Mouse (Mus musculus) heart, embryonic 10.5 days (tissue): ENCODE data around the gene Twf1. TPM values are rescaled to one million over a fixed set of nuclear protein-coding genes. Genes with fewer than 3 reads are reported as not detected.

ENCODE experiments used
- DNase-seq: peaks from one replicate; pipeline ENCODE4 v3.0.0-alpha.2; 2017; ENCODE audit warnings: low spot score
- H3K27ac ChIP-seq: fragments of 300-500 bp; sonication (generic); 2 replicates; pipeline ENCODE4 v1.5.1; 2016; ENCODE audit warnings: mild to moderate bottlenecking
- H3K27me3 ChIP-seq: fragments of 300-500 bp; sonication (generic); 2 replicates; pipeline ENCODE4 v1.6.1; 2016; ENCODE audit warnings: mild to moderate bottlenecking; ENCODE audit not compliant: poor library complexity, insufficient read depth, severe bottlenecking
- H3K36me3 ChIP-seq: fragments of 300-500 bp; sonication (generic); 2 replicates; pipeline ENCODE4 v1.6.1; 2016; ENCODE audit warnings: mild to moderate bottlenecking, moderate library complexity
- H3K4me1 ChIP-seq: fragments of 300-500 bp; sonication (generic); 2 replicates; pipeline ENCODE4 v1.6.1; 2016; ENCODE audit warnings: mild to moderate bottlenecking
- H3K4me3 ChIP-seq: fragments of 300-500 bp; sonication (generic); 2 replicates; pipeline ENCODE4 v1.5.1; 2016; ENCODE audit warnings: mild to moderate bottlenecking, moderate library complexity
- H3K9me3 ChIP-seq: fragments of 300-500 bp; sonication (generic); 2 replicates; pipeline ENCODE4 v1.6.1; 2016; ENCODE audit warnings: mild to moderate bottlenecking, moderate library complexity
- WGBS: fragments of 180-500 bp; shearing (Covaris S2); methylation state at CpG from one replicate; pipeline ENCODE4 v1.1.7; 2016; 5-methylcytosine and 5-hydroxymethylcytosine counted together
- polyA plus RNA-seq: library from polyadenylated mRNA; unstranded; fragments of >200 nt; fragmentation: Nextera tagmentation; extraction: Ambion mirVana; gene quantifications from 2 replicates; pipeline ENCODE4 v1.2.1, GENCODE M21; 2016

The Twf1 gene
- polyA plus RNA-seq, result 57.1 and 61.5 TPM in 2 replicates

- peak within 1 kb of the TSS; percentile 96 for H3K27ac ChIP-seq
- H3K4me1 ChIP-seq, result peaks cover 4% of the 10 kb centered on the region; the same call in 1 of the 2 replicates
- no peaks in the 10 kb centered on the region for H3K27me3 ChIP-seq
- H3K36me3 ChIP-seq, result peaks cover 24% of the 10 kb centered on the region
- WGBS, result under 1% methylated on average over 69 of the region's 70 CpGs
- H3K4me3 ChIP-seq, result peak within 1 kb of the TSS; percentile 98
- H3K9me3 ChIP-seq, result no peaks in the 10 kb centered on the region
- peak; percentile 98 for DNase-seq
These were observed at the start of gene Twf1 for GRCm38 (mm10) chr15:94589219-94590075. Gene Twf1 (minus strand): TSS chr15:94589889.

DNA sequence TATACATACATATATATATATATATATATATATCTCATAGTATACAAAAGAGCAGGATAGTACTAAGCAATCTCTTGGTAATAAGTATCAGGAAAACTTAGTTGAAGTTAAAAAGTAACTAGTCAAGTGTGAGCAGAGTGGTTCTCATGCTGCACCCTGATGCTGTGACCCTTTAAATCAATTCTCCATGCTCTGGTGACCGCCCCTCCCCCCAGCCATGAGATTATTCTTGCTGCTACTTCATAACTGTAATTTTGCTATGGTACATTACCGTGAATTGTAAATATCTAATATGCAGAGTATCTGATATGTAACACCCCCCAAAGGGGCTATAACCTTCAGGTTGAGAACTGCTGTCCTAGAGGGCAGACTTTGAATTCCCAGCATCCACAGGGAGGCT lies 49.4 kb upstream of the Twf1 start:
- no peak for DNase-seq
- Histone ChIP-seq H3K27ac (no peak overlapping the region), H3K9me3 (no peaks in the 10 kb centered on the region), H3K27me3 (no peaks in the 10 kb centered on the region), H3K4me1 (no peaks in the 10 kb centered on the region), H3K4me3 (no peak overlapping the region), H3K36me3 (no peaks in the 10 kb centered on the region)
- WGBS, result 81% methylated on average over 2 of the region's 2 CpGs

DNA sequence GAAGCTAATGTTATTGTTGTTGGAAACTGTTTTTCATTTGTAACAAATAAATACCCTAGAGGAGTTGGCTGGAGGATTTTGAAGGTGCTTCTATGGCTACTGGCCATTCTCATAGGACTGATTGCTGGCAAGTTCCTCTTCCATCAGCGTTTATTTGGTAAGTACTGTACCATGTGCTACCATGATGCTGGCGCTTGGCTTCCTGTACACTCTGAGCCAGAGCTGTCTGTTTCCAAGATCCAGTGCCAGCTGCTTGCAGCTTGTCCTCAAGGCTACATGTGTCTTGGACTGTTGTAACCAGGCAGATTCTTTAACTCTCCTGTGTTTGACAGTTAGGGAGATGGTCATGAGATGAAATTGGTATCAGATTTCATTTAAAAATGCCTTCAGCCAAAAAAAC lies 48.5 kb upstream of the Twf1 start:
- DNase-seq, result no peak

DNA sequence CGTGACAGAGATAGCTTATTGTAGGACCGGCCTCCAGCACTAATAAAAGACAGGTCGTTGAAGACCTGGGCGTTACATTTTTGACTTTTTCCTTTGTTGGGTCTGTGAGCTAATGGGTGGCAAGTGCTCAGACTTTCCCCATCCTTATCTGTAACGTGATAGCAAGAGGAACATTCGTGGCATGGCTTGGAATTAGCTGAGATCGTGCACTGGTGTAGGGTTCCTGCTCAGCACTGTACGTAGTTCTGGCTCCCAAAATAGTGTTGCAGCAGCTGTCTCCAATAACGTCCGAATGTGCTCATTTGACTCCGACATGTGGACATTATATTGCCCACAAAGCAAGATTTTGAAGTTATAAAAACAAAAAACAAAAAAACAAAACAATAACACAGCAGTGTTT lies 44.8 kb upstream of the Twf1 start:
- 34% methylated on average over 11 of the region's 11 CpGs for whole genome bisulfite sequencing
- H3K9me3 ChIP-seq, result no peaks in the 10 kb centered on the region
- H3K4me3 ChIP-seq, result no peak overlapping the region
- H3K4me1 ChIP-seq, result no peaks in the 10 kb centered on the region
- H3K27ac ChIP-seq, result no peak overlapping the region
- no peak for DNase-seq
- peaks cover 21% of the 10 kb centered on the region for H3K27me3 ChIP-seq
- H3K36me3 ChIP-seq, result no peaks in the 10 kb centered on the region

More for the DNA sequence above, 48.5 kb upstream of the Twf1 start:
- Histone ChIP-seq H3K4me1 (no peaks in the 10 kb centered on the region), H3K27ac (no peak overlapping the region), H3K27me3 (no peaks in the 10 kb centered on the region), H3K4me3 (no peak overlapping the region), H3K9me3 (no peaks in the 10 kb centered on the region), H3K36me3 (no peaks in the 10 kb centered on the region)
- 80% methylated on average over 2 of the region's 2 CpGs for WGBS

- H3K4me3 ChIP-seq, result no peak overlapping the region
- H3K9me3 ChIP-seq, result no peaks in the 10 kb centered on the region
- peaks cover 37% of the 10 kb centered on the region for H3K27me3 ChIP-seq
- 66% methylated on average over 4 of the region's 4 CpGs for WGBS
- no peaks in the 10 kb centered on the region for H3K36me3 ChIP-seq
- no peak for DNase-seq
- peaks cover 4% of the 10 kb centered on the region; the same call in 1 of the 2 replicates for H3K4me1 ChIP-seq
- no peak overlapping the region for H3K27ac ChIP-seq
These were observed 40.9 kb upstream of the Twf1 start for GRCm38 (mm10) chr15:94630553-94630952.

DNA sequence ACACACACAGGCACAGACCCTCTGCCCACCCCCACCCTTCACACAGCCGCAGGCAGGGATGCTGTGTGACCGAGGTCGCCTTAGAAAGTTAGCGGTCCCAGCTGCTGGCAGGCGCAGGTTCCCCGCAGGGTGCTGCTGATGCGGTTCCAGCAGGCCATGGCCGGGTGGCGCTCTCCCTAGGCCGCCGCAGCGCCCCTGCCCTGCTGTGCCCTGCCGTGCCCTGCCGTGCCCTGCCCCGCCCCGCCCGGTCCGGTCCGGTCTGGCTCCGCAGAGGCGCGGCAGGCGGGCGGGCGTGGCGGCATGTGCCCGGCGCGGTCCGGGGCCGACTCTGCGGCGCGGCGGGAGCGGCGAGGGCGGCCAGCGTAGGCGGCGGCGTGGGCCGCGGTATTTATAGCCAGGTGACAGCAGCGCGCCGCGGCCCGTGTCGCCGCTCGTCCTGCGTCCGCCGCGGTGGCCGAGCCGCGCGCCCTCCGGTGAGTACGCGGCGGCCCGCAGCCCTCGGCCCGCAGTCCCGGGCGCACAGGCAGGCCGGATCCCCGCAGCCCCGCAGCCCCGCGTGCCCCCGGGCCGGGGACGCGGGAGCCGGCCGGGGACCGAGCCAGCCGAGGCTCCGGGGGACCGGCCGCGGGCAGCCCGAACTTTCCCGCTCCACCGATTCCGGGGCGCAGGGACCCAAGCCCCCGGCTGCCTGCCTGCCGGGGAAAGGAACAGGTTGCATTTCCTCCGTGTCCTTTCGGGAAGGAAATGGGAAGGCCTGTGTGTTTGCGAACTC lies 39.3 kb upstream of the Twf1 start, which contains the start of gene Tmem117:
Gene Tmem117, plus strand, starts transcription at position 403 of the 772 bp plus-strand sequence.
- peak within 1 kb of the TSS; percentile 87 for H3K27ac ChIP-seq
- DNase-seq, result no peak
- H3K4me1 ChIP-seq, result peaks cover 4% of the 10 kb centered on the region; the same call in 1 of the 2 replicates
- WGBS, result under 1% methylated on average over 74 of the region's 96 CpGs
- no peaks in the 10 kb centered on the region for H3K36me3 ChIP-seq
- peak within 1 kb of the TSS; percentile 76 for H3K4me3 ChIP-seq
- H3K9me3 ChIP-seq, result no peaks in the 10 kb centered on the region
- H3K27me3 ChIP-seq, result peaks cover 41% of the 10 kb centered on the region

DNA sequence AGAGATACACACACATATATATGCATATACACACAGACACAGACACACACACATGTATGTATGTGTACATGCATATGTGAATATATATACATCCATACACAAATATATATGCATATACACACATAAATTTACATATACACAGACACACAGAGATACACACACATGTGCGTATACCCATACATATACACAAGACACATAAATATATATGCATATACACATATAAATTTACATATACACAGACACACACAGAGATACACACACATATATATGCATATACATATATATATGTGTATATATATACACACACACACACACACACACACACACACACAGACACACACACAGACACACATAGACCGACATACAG lies 38.8 kb upstream of the Twf1 start:
- 54% methylated on average over 2 of the region's 2 CpGs for WGBS
- DNase-seq, result no peak

GRCm38 (mm10) chr15:94620909-94621308 lies 31.2 kb upstream of the Twf1 start:
- Histone ChIP-seq H3K36me3 (no peaks in the 10 kb centered on the region), H3K4me1 (no peaks in the 10 kb centered on the region), H3K27me3 (0 out of 2 replicates have a peak, but pooled peaks cover 4% of the 10 kb centered on the region), H3K27ac (no peak overlapping the region), H3K4me3 (no peak overlapping the region), H3K9me3 (no peaks in the 10 kb centered on the region)
- no peak for DNase-seq

More for the DNA sequence above, 38.8 kb upstream of the Twf1 start:
- Histone ChIP-seq H3K36me3 (no peaks in the 10 kb centered on the region), H3K9me3 (no peaks in the 10 kb centered on the region), H3K4me1 (peaks cover 4% of the 10 kb centered on the region; the same call in 1 of the 2 replicates), H3K27ac (peak overlapping the region; percentile 87; the same call in 1 of the 2 replicates), H3K4me3 (peak overlapping the region; percentile 76), H3K27me3 (peaks cover 41% of the 10 kb centered on the region)

DNA sequence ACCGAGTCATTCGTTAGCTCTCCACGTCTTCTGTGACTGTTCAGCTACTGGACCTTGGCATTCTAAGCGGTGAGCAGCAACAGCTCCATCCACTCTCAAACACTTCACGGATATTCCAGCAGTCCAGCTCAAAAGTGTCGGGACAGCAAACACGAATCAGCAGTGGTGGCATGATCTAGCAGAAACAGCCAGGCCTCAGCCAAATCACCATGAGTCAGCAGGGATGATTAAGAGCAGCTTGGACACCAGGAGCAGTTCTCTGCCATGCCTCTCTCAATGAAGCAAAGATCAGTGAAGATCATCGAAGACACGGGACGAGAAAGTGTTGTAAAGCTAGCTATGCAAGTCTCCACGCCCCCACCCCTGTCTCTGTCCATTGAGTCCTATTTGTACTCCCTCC lies 26.3 kb upstream of the Twf1 start:
- DNase-seq, result no peak
- H3K4me1 ChIP-seq, result no peaks in the 10 kb centered on the region
- no peak overlapping the region for H3K27ac ChIP-seq
- H3K4me3 ChIP-seq, result no peak overlapping the region
- WGBS, result 88% methylated on average over 11 of the region's 11 CpGs
- no peaks in the 10 kb centered on the region for H3K36me3 ChIP-seq
- H3K9me3 ChIP-seq, result no peaks in the 10 kb centered on the region
- H3K27me3 ChIP-seq, result no peaks in the 10 kb centered on the region

DNA sequence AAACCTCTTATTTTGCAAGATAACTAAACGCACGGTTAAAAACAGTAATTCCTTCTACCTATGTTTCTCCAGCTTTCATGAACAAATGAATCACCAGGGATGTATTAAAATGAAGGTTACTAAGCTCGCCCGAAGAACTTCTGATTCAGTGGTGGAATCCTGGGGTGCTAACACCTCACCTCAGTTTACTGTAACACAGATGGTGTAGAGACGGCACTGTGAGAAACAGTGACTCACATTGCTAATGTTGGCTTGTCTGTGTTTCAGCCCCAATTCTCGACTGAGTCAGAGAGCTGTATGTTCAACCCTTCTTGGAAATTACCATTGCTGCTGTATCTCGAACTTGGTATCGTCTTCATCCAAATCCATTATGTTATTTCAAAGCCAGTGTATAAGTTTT lies 18.1 kb upstream of the Twf1 start:
- WGBS, result 82% methylated on average over 8 of the region's 8 CpGs
- H3K9me3 ChIP-seq, result no peaks in the 10 kb centered on the region

DNA sequence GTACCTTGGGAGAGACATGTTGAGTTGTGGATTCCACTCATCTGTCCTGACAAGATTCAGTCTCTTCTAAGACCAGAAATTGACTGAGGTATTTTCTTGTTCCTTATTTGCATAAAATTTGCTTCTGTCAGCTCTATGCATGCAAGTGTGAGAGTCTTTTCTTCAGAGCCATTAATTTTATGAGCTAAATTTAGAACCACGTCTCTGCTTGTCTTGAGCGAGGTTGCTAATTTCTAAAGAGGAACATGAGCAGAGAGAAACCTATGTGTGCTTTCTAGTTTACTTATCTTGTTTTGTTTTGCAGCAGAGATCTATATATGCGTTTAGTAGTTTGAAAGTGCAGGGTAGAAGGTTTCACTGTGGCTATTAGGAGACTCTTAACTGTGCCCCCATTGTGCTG lies 12.8 kb upstream of the Twf1 start:
- no peak overlapping the region for H3K27ac ChIP-seq
- DNase-seq, result no peak
- 68% methylated on average over 3 of the region's 3 CpGs for WGBS
- no peak overlapping the region for H3K4me3 ChIP-seq
- H3K36me3 ChIP-seq, result no peaks in the 10 kb centered on the region
- H3K4me1 ChIP-seq, result peaks cover 12% of the 10 kb centered on the region
- H3K27me3 ChIP-seq, result no peaks in the 10 kb centered on the region
- H3K9me3 ChIP-seq, result no peaks in the 10 kb centered on the region

More for the DNA sequence above, 18.1 kb upstream of the Twf1 start:
- Histone ChIP-seq H3K36me3 (no peaks in the 10 kb centered on the region), H3K27ac (no peak overlapping the region), H3K4me1 (no peaks in the 10 kb centered on the region), H3K4me3 (no peak overlapping the region), H3K27me3 (no peaks in the 10 kb centered on the region)
- DNase-seq, result no peak

DNA sequence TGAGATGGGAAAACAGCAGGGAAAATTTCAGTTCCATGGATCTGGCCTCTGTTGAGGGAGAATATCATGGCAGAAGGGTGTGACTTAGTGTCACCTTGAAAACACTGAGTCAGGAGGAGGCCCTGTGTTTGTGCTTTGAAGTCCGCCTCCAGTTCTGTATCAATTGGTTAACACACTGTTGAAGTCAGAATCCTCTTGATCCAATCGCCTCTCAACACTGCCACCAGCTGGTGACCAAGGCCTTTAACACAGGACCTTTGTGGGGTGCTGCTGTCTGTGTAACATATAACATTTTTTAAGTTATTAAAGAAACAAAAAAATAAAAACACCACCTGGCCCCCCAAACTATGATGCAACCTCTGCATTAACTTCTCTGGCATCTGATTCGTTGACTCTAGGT lies 11.7 kb upstream of the Twf1 start:
- WGBS, result 17% methylated on average over 3 of the region's 3 CpGs
- no peak overlapping the region for H3K4me3 ChIP-seq
- no peaks in the 10 kb centered on the region for H3K36me3 ChIP-seq
- H3K9me3 ChIP-seq, result no peaks in the 10 kb centered on the region
- peaks cover 12% of the 10 kb centered on the region for H3K4me1 ChIP-seq
- H3K27me3 ChIP-seq, result no peaks in the 10 kb centered on the region
- no peak for DNase-seq
- no peak overlapping the region for H3K27ac ChIP-seq

- H3K27ac ChIP-seq, result no peak overlapping the region
- 70% methylated on average over 11 of the region's 11 CpGs for WGBS
- no peak for DNase-seq
- no peaks in the 10 kb centered on the region for H3K27me3 ChIP-seq
- no peaks in the 10 kb centered on the region for H3K36me3 ChIP-seq
- H3K9me3 ChIP-seq, result no peaks in the 10 kb centered on the region
- no peak overlapping the region for H3K4me3 ChIP-seq
- H3K4me1 ChIP-seq, result peaks cover 12% of the 10 kb centered on the region
These were observed 10.5 kb upstream of the Twf1 start for GRCm38 (mm10) chr15:94600145-94600707.
